Mouse (Mus musculus) limb, embryonic 14.5 days (tissue): ENCODE measurements at regions not wholly inside any gene's neighbourhood (a gene's known extent, or its start where the extent isn't known, plus 50 kb on each side); places are given as distances from the start of the nearest gene placed in this dataset.

Source experiments
- ATAC-seq: fragments of 200-750 bp; cut with Nextera tagmentation; 2 replicates; pipeline ENCODE4 v1.8.0; 2017; ENCODE audit warnings: low read depth, moderate number of reproducible peaks, moderate TSS enrichment; ENCODE audit not compliant: low FRiP score
- DNase-seq: peaks from one replicate; pipeline ENCODE4 v3.0.0-alpha.2; 2015; ENCODE audit warnings: low spot score
- H3K27ac ChIP-seq: fragments of 300-500 bp; sonication (generic); replicated peaks from 2 replicates; pipeline ENCODE4 v1.5.1; 2014; ENCODE audit warnings: low read depth, mild to moderate bottlenecking, low read length, moderate library complexity, mixed read lengths
- H3K27me3 ChIP-seq: fragments of 300-500 bp; sonication (generic); 2 replicates; pipeline ENCODE4 v1.6.1; 2014; ENCODE audit warnings: low read length, mixed read lengths; ENCODE audit not compliant: control insufficient read depth, insufficient read depth
- H3K36me3 ChIP-seq: fragments of 300-500 bp; sonication (generic); 2 replicates; pipeline ENCODE4 v1.6.1; 2014; ENCODE audit warnings: mild to moderate bottlenecking, low read length, moderate library complexity, mixed read lengths; ENCODE audit not compliant: control insufficient read depth, insufficient read depth
- H3K4me1 ChIP-seq: fragments of 300-500 bp; sonication (generic); 2 replicates; pipeline ENCODE4 v1.6.1; 2014; ENCODE audit warnings: antibody characterized with exemption, low read length, mixed read lengths; ENCODE audit not compliant: control insufficient read depth, insufficient read depth
- H3K4me2 ChIP-seq: fragments of 300-500 bp; sonication (generic); replicated peaks from 2 replicates; pipeline ENCODE4 v1.6.1; 2014; ENCODE audit warnings: low read depth, mild to moderate bottlenecking, low read length, moderate library complexity; ENCODE audit not compliant: severe bottlenecking
- H3K4me3 ChIP-seq: fragments of 300-500 bp; sonication (generic); replicated peaks from 2 replicates; pipeline ENCODE4 v1.5.1; 2014; ENCODE audit warnings: low read length
- H3K9ac ChIP-seq: fragments of 300-500 bp; sonication (generic); 2 replicates; pipeline ENCODE4 v1.6.1; 2014; ENCODE audit warnings: mild to moderate bottlenecking, low read depth, low read length, moderate library complexity; ENCODE audit not compliant: severe bottlenecking
- H3K9me3 ChIP-seq: fragments of 300-500 bp; sonication (generic); 2 replicates; pipeline ENCODE4 v1.6.1; 2016; ENCODE audit warnings: low read length; ENCODE audit not compliant: control insufficient read depth
- POLR2A ChIP-seq: fragments of 200-500 bp; IDR thresholded peaks from 2 replicates; pipeline ENCODE4 v1.8.0; 2012; ENCODE audit warnings: inconsistent platforms, mild to moderate bottlenecking, moderate library complexity, borderline replicate concordance; ENCODE audit not compliant: insufficient read depth, insufficient read length; ENCODE audit errors: extremely low read depth
- WGBS: fragments of 180-500 bp; shearing (Covaris S2); extraction: QIAGEN DNeasy Blood & Tissue Kit; methylation state at CpG from one replicate; pipeline ENCODE4 v1.1.7; 2014; 5-methylcytosine and 5-hydroxymethylcytosine counted together

GRCm38 (mm10) chr9:11671939-11672338, 767.4 kb upstream of the Cntn5 start:
- DNase-seq = no peak
- Histone ChIP-seq H3K4me1 (no peaks in the 10 kb centered on the region), H3K9me3 (no peaks in the 10 kb centered on the region), H3K4me3 (no peak overlapping the region), H3K27me3 (no peaks in the 10 kb centered on the region), H3K4me2 (no peak overlapping the region), H3K9ac (no peak overlapping the region), H3K27ac (no peak overlapping the region), H3K36me3 (no peaks in the 10 kb centered on the region)
- 75% methylated on average over 3 of the region's 3 CpGs for WGBS
- ATAC-seq = no peak
- TF ChIP-seq POLR2A = no peak

DNA sequence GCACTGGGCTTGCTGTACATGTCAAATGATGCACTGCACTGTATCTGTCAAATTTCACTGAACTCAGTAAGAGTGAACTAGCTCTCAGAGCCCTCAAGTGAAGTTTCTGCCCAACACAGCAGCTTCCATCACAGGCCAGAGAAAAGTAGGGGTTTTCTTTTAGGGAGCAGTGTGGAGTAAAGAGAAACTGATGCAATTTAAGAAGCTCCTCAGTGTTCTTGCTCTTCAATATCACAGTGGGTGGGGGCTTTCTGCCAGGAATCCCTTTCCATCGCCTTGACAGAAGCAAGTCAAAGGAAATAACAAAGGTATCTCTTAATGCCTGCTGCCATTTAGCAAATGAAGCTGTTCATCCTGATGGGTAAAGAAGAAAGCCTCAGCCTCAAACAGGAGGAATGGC, 766.7 kb upstream of the Cntn5 start:
- Histone ChIP-seq H3K27ac (no peak overlapping the region), H3K4me2 (no peak overlapping the region), H3K36me3 (no peaks in the 10 kb centered on the region), H3K4me1 (no peaks in the 10 kb centered on the region), H3K27me3 (no peaks in the 10 kb centered on the region), H3K9ac (no peak overlapping the region), H3K9me3 (no peaks in the 10 kb centered on the region), H3K4me3 (no peak overlapping the region)
- DNase-seq (no peak), ATAC-seq (no peak)
- TF ChIP-seq POLR2A = no peak
- WGBS = 21% methylated on average over 1 of the region's 1 CpGs

DNA sequence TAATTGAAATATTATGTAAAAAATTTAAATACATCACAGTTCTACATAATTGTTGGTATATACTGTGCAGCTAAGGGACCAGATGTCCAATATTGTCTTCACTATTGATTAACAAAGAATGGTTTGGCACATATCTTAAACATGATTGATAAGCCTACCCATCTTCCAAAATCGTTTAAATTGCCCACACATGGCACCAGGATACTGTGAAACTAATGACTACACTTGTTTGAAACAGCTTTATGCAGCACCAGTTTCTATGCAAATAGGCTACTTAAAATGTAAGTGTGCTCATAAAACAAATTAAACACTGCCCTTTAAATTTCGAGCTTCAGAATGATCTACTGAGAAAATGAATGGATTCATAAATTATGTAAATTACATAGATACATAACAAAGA, 724.9 kb upstream of the Cntn5 start:
- H3K9me3 ChIP-seq = no peaks in the 10 kb centered on the region
- H3K27ac ChIP-seq = no peak overlapping the region
- 69% methylated on average over 2 of the region's 2 CpGs for WGBS
- H3K27me3 ChIP-seq = no peaks in the 10 kb centered on the region
- TF ChIP-seq POLR2A = no peak
- H3K4me1 ChIP-seq = no peaks in the 10 kb centered on the region
- H3K4me3 ChIP-seq = no peak overlapping the region
- no peak overlapping the region for H3K9ac ChIP-seq
- no peaks in the 10 kb centered on the region for H3K36me3 ChIP-seq
- DNase-seq (no peak), ATAC-seq (no peak)
- H3K4me2 ChIP-seq = no peak overlapping the region

DNA sequence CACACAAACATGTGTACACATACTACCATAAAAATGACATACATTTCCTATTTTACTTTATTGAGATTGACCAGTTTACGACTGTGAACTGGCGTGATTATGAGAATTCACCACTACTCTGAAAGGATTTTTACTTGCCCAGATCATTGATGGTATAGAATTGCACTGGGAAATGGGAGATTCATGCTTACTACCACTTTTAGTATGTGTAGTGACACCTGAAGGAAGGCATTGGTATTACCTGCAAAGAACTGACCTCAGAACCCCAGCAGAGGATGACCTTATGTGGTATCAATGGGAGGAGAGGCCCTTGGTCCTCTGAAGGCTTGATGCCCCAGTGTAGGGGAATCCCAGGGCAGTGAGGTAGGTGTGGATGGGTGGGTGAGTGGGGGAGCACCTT, 699.8 kb upstream of the Cntn5 start:
- no peaks in the 10 kb centered on the region for H3K27me3 ChIP-seq
- no peak overlapping the region for H3K4me2 ChIP-seq
- H3K4me1 ChIP-seq = no peaks in the 10 kb centered on the region
- no peaks in the 10 kb centered on the region for H3K36me3 ChIP-seq
- ATAC-seq = no peak
- H3K27ac ChIP-seq = no peak overlapping the region
- H3K4me3 ChIP-seq = no peak overlapping the region
- H3K9me3 ChIP-seq = no peaks in the 10 kb centered on the region
- WGBS = 87% methylated on average over 2 of the region's 2 CpGs
- DNase-seq = no peak
- no peak overlapping the region for H3K9ac ChIP-seq
- TF ChIP-seq POLR2A = no peak

DNA sequence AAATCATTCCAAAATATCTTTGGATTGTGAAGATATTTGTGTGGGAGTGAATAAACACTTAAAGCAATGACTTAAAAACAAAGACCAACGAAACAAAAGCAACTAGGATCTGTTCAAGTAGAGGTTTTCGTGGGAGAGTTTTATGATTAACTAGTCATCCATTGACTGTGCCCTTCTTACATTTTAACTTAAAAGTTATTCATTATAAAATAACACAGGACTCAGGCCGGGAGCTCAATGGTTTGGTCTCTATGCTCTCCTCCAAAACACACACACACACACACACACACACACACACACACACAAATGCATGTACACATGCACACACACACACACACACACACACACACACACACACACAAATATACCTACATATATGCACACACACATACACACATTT, 699.3 kb upstream of the Cntn5 start:
- DNase-seq (no peak), ATAC-seq (no peak)
- Histone ChIP-seq H3K27ac (no peak overlapping the region), H3K27me3 (no peaks in the 10 kb centered on the region), H3K9ac (no peak overlapping the region), H3K4me3 (no peak overlapping the region), H3K36me3 (no peaks in the 10 kb centered on the region), H3K4me1 (no peaks in the 10 kb centered on the region), H3K9me3 (no peaks in the 10 kb centered on the region), H3K4me2 (no peak overlapping the region)
- 81% methylated on average over 3 of the region's 3 CpGs for WGBS
- no peak for TF ChIP-seq POLR2A

GRCm38 (mm10) chr9:11602857-11603256, 698.3 kb upstream of the Cntn5 start:
- H3K9ac ChIP-seq = no peak overlapping the region
- no peaks in the 10 kb centered on the region for H3K4me1 ChIP-seq
- no peak overlapping the region for H3K27ac ChIP-seq
- WGBS = 89% methylated on average over 2 of the region's 2 CpGs
- no peak for ATAC-seq
- no peak overlapping the region for H3K4me2 ChIP-seq
- DNase-seq = no peak
- no peaks in the 10 kb centered on the region for H3K36me3 ChIP-seq
- H3K27me3 ChIP-seq = no peaks in the 10 kb centered on the region
- H3K4me3 ChIP-seq = no peak overlapping the region
- no peaks in the 10 kb centered on the region for H3K9me3 ChIP-seq
- TF ChIP-seq POLR2A = no peak
